Mouse (Mus musculus) gastrocnemius, adult 18-20 months (tissue): Measurements from ENCODE around the gene Ints13. TPM values are rescaled to one million over a fixed set of nuclear protein-coding genes. Genes with fewer than 3 reads are reported as not detected.

ENCODE experiments used
- DNase-seq: peaks from one replicate; pipeline ENCODE4 v3.0.0; 2021; ENCODE audit warnings: low spot score
- total RNA-seq, 2 experiments: library from RNA; stranded (reverse); gene quantifications; 2 replicates each; pipeline ENCODE4 v1.2.3; 2021

Gene Ints13
- total RNA-seq, 2 experiments from 2014 or later = 10.5 to 15.9 TPM

DNA sequence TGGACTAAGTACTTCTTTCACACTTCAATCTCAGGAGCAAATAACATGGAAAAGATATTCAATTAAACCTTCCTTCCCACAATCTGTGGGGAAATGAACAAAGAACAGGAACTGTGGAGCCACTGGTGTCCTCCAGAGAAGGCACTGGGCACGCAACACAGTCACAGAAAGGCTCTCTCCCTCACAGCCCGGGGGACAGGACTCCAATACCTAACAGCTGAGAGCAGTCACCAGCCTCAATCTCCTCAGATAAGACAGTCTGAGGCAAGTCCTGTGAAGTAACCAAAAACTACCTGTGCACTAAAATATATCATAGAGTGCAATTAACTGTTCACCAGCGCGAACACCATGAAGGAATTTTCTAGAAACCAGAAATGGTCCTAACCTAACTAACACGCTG lies 76.9 kb downstream of the Ints13 start:
- DNase-seq = no peak

GRCm38 (mm10) chr6:146500206-146500605 lies 77.4 kb downstream of the Ints13 start:
- no peak for DNase-seq

Other genes with a start within 250 kb of the Ints13 start
- gene Itpr2, start 75.6 kb downstream of the Ints13 start, total RNA-seq = 1 to 10 TPM; 5.4 to 7.2 TPM
- gene Fgfr1op2, start 632 bp downstream of the Ints13 start, total RNA-seq = 10 to 100 TPM; 52.5 to 53.0 TPM
- 10 to 100 TPM; 36.6 TPM for gene Med21, start 64.7 kb upstream of the Ints13 start, total RNA-seq
- 1 to 10 TPM; 6.2 to 6.9 TPM for gene Tm7sf3, start 65.0 kb upstream of the Ints13 start, total RNA-seq
- gene Stk38l, start 147.2 kb upstream of the Ints13 start, total RNA-seq = 10 to 100 TPM in 1 of 2 experiments, 1 to 10 TPM in 1; 8.7 to 10.1 TPM
- gene Arntl2, start 218.2 kb upstream of the Ints13 start, total RNA-seq = under 1 TPM; 0.43 TPM